Mouse (Mus musculus) layer of hippocampus, postnatal 14 days (tissue): Measurements from ENCODE around the gene Sart1. TPM values are rescaled to one million over a fixed set of nuclear protein-coding genes. Genes with fewer than 3 reads are reported as not detected.

ENCODE experiments used
- total RNA-seq, 2 experiments: library from RNA; stranded (reverse); gene quantifications; 2 replicates each; pipeline ENCODE4 v1.2.3; 2021

Gene Sart1
- total RNA-seq, 2 experiments from 2014 or later: 81.1 to 91.5 TPM

Other genes starting within 250 kb of the Sart1 start
- gene Pacs1, start 115.6 kb downstream of the Sart1 start, total RNA-seq: 10 to 100 TPM; 59.6 to 63.9 TPM
- gene Sf3b2, start 93.2 kb downstream of the Sart1 start, total RNA-seq: 100 to 1,000 TPM; 195 to 199 TPM
- 100 to 1,000 TPM; 129 to 132 TPM for gene Gal3st3, start 90.4 kb downstream of the Sart1 start, total RNA-seq
- gene Catsper1, start 53.0 kb downstream of the Sart1 start, total RNA-seq: not detected
- gene Cst6, start 39.1 kb downstream of the Sart1 start, total RNA-seq: 1 to 10 TPM; 5.4 to 5.9 TPM
- 10 to 100 TPM; 21.8 to 25.0 TPM for gene Eif1ad, start 22.0 kb downstream of the Sart1 start, total RNA-seq
- 10 to 100 TPM; 83.0 to 97.1 TPM for gene Banf1, start 21.5 kb downstream of the Sart1 start, total RNA-seq
- gene Tsga10ip, start 13.8 kb upstream of the Sart1 start, total RNA-seq: under 1 TPM in 1 of 2 experiments, not detected in 1; 0.67 TPM
- 100 to 1,000 TPM; 269 to 270 TPM for gene Drap1, start 36.3 kb upstream of the Sart1 start, total RNA-seq
- gene AI837181, start 36.4 kb upstream of the Sart1 start, total RNA-seq: 10 to 100 TPM; 63.0 to 63.6 TPM
- not detected for gene Fosl1, start 58.8 kb upstream of the Sart1 start, total RNA-seq
- 10 to 100 TPM; 29.9 to 31.8 TPM for gene Ccdc85b, start 69.2 kb upstream of the Sart1 start, total RNA-seq
- gene Fibp, start 71.9 kb upstream of the Sart1 start, total RNA-seq: 100 to 1,000 TPM in 1 of 2 experiments, 10 to 100 TPM in 1; 96.3 to 101 TPM
- 1 to 10 TPM in 1 of 2 experiments, under 1 TPM in 1; 0.41 to 1.2 TPM for gene Ctsw, start 79.8 kb upstream of the Sart1 start, total RNA-seq
- gene Efemp2, start 85.3 kb upstream of the Sart1 start, total RNA-seq: 10 to 100 TPM; 16.8 to 20.9 TPM
- gene Mus81, start 99.7 kb upstream of the Sart1 start, total RNA-seq: 10 to 100 TPM; 34.3 to 35.6 TPM
- gene Cfl1, start 101.8 kb upstream of the Sart1 start, total RNA-seq: 1,000 to 10,000 TPM; 1,666 to 1,748 TPM
- gene 1700020D05Rik, start 115.1 kb upstream of the Sart1 start, total RNA-seq: 1 to 10 TPM; 6.3 to 8.1 TPM
- 10 to 100 TPM; 70.5 to 74.2 TPM for gene Snx32, start 121.8 kb upstream of the Sart1 start, total RNA-seq
- gene Ovol1, start 171.9 kb upstream of the Sart1 start, total RNA-seq: not detected
- 1 to 10 TPM; 7.1 to 8.8 TPM for gene Ap5b1, start 179.3 kb upstream of the Sart1 start, total RNA-seq
- 10 to 100 TPM; 84.4 to 90.5 TPM for gene Rnaseh2c, start 213.2 kb upstream of the Sart1 start, total RNA-seq
- 10 to 100 TPM; 83.3 to 83.5 TPM for gene Kat5, start 221.5 kb upstream of the Sart1 start, total RNA-seq
- 10 to 100 TPM; 21.0 to 26.7 TPM for gene Rela, start 248.8 kb upstream of the Sart1 start, total RNA-seq